Mouse (Mus musculus): ENCODE results near the gene Sned1.
A peak's percentile ranks its signal among the peaks of the same experiment; 100 is the strongest.
"Not testable (repeated sequence)": the region's sequence is repeated elsewhere in the genome, so short reads cannot be mapped to it uniquely, and the experiment has no call there.

Gene Sned1

GRCm38 (mm10) chr1:93235576-93236544 is at the start of gene Sned1:
Gene Sned1, plus strand, starts transcription at chr1:93235841.
- DNase-seq (ENCODE audit: low spot score), result peak; percentile 87

- no peak for DNase-seq (ENCODE audit: low spot score)
These were observed 44.8 kb upstream of the Sned1 start for GRCm38 (mm10) chr1:93190726-93191305.

GRCm38 (mm10) chr1:93194961-93195360 is 40.7 kb upstream of the Sned1 start:
- DNase-seq (ENCODE audit: low spot score), result no peak

GRCm38 (mm10) chr1:93197454-93197853 is 38.2 kb upstream of the Sned1 start:
- not testable (repeated sequence) for DNase-seq (ENCODE audit: low spot score)

- no peak for DNase-seq (ENCODE audit: low spot score)
These were observed 37.7 kb upstream of the Sned1 start for GRCm38 (mm10) chr1:93197916-93198315.

- no peak for DNase-seq (ENCODE audit: low spot score)
These were observed 29.2 kb upstream of the Sned1 start for GRCm38 (mm10) chr1:93206277-93206970.

- no peak for DNase-seq (ENCODE audit: low spot score)
These were observed 28.0 kb upstream of the Sned1 start for GRCm38 (mm10) chr1:93207536-93208064.

GRCm38 (mm10) chr1:93210213-93210641 is 25.4 kb upstream of the Sned1 start:
- peak; percentile 68 for DNase-seq (ENCODE audit: low spot score)

- no peak for DNase-seq (ENCODE audit: low spot score)
These were observed 24.6 kb upstream of the Sned1 start for GRCm38 (mm10) chr1:93211019-93211418.

- peak; percentile 55 for DNase-seq (ENCODE audit: low spot score)
These were observed 24.0 kb upstream of the Sned1 start for GRCm38 (mm10) chr1:93211549-93212220.

- DNase-seq (ENCODE audit: low spot score), result no peak
These were observed 23.2 kb upstream of the Sned1 start for GRCm38 (mm10) chr1:93212441-93212840.

GRCm38 (mm10) chr1:93214612-93215011 is 21.0 kb upstream of the Sned1 start:
- DNase-seq (ENCODE audit: low spot score), result no peak

GRCm38 (mm10) chr1:93216839-93217497 is 18.7 kb upstream of the Sned1 start:
- DNase-seq (ENCODE audit: low spot score), result no peak

GRCm38 (mm10) chr1:93217530-93217929 is 18.1 kb upstream of the Sned1 start:
- DNase-seq (ENCODE audit: low spot score), result no peak

GRCm38 (mm10) chr1:93220776-93221175 is 14.9 kb upstream of the Sned1 start:
- no peak for DNase-seq (ENCODE audit: low spot score)

GRCm38 (mm10) chr1:93223972-93224371 is 11.7 kb upstream of the Sned1 start:
- DNase-seq (ENCODE audit: low spot score), result peak; percentile 49

GRCm38 (mm10) chr1:93225226-93225625 is 10.4 kb upstream of the Sned1 start:
- DNase-seq (ENCODE audit: low spot score), result no peak

GRCm38 (mm10) chr1:93225731-93226520 is 9.7 kb upstream of the Sned1 start:
- no peak for DNase-seq (ENCODE audit: low spot score)

GRCm38 (mm10) chr1:93227303-93227975 is 8.2 kb upstream of the Sned1 start:
- DNase-seq (ENCODE audit: low spot score), result no peak

GRCm38 (mm10) chr1:93227976-93228365 is 7.7 kb upstream of the Sned1 start:
- no peak for DNase-seq (ENCODE audit: low spot score)
